ENCODE assay signal across 10 mouse cellular contexts in genomic region chr6:50891205-50891526, GRCm38 (mm10).
DNase-seq lines count a peak whose midpoint lies in the region; ATAC-seq and TF ChIP-seq lines count a peak whose summit lies in the region.
"Had no signal": no experiment of that assay in that cellular context is flagged by ENCODE, and none has a peak within 500 bp of the region (broad histone marks: within the 10 kb centered on the region; RNA-seq: fewer than 3 reads in every experiment).

No protein-coding gene starts in this region.

- H3K27ac ChIP-seq in heart, postnatal 0 days (ENCODE audit: low read depth), result peak overlapping the region; percentile 40
- peak overlapping the region; percentile 69 for H3K27ac ChIP-seq in forebrain, embryonic 10.5 days
- peak overlapping the region; percentile 90 for H3K27ac ChIP-seq in hindbrain, postnatal 0 days
- peak overlapping the region; percentile 94 for H3K27ac ChIP-seq in midbrain, embryonic 12.5 days (replicated peaks)

- H3K9ac ChIP-seq in heart, postnatal 0 days (replicated peaks; ENCODE audit: low read depth, low read length), result no peak overlapping the region
- peak overlapping the region; percentile 37; the same call in 1 of the 2 replicates for H3K9ac ChIP-seq in hindbrain, postnatal 0 days (replicated peaks; ENCODE audit: low read length)
- H3K9ac ChIP-seq in midbrain, embryonic 12.5 days (replicated peaks), result peak overlapping the region; percentile 46; the same call in 1 of the 2 replicates

- no peaks in the 10 kb centered on the region for H3K36me3 ChIP-seq in heart, postnatal 0 days (replicated peaks; ENCODE audit: control insufficient read depth, insufficient read depth, low read length)
- H3K36me3 ChIP-seq in forebrain, embryonic 10.5 days (replicated peaks), result no peaks in the 10 kb centered on the region
- no peaks in the 10 kb centered on the region for H3K36me3 ChIP-seq in hindbrain, postnatal 0 days (ENCODE audit: insufficient read depth, low read length)
- no peaks in the 10 kb centered on the region for H3K36me3 ChIP-seq in midbrain, embryonic 12.5 days

- H3K9me3 ChIP-seq in heart, postnatal 0 days (replicated peaks; ENCODE audit: control insufficient read depth, low read length), result no peaks in the 10 kb centered on the region
- no peaks in the 10 kb centered on the region for H3K9me3 ChIP-seq in forebrain, embryonic 10.5 days
- no peaks in the 10 kb centered on the region for H3K9me3 ChIP-seq in hindbrain, postnatal 0 days (ENCODE audit: low read length)
- H3K9me3 ChIP-seq in midbrain, embryonic 12.5 days, result no peaks in the 10 kb centered on the region

- intact Hi-C loops in heart, postnatal 10 days (cut with DNase I), result no loop called here

- ATAC-seq in heart, postnatal 0 days (ENCODE audit: insufficient read depth, low read depth), result no peak; the same call in 1 of the 2 replicates
- ATAC-seq in hindbrain, postnatal 0 days, result no peak
- ATAC-seq in midbrain, embryonic 12.5 days (ENCODE audit: low FRiP score, low read depth), result no peak
- no peak for ATAC-seq in granulocyte monocyte progenitor cell, adult 5-6 weeks (replicated peaks; ENCODE audit: poor library complexity, severe bottlenecking)
- ATAC-seq: CD4-positive, CD25-positive, alpha-beta regulatory T cell, adult 4 months had no signal

- TF ChIP-seq EP300 in heart, postnatal 0 days (IDR thresholded peaks at IDR 0.05; ENCODE audit: low read depth), result no peak

- no peaks in the 10 kb centered on the region for H3K27me3 ChIP-seq in heart, postnatal 0 days (ENCODE audit: control insufficient read depth, insufficient read depth, low read length)
- H3K27me3 ChIP-seq in forebrain, embryonic 10.5 days (ENCODE audit: poor library complexity, severe bottlenecking), result 0 out of 2 replicates have a peak, but pooled peaks cover 5% of the 10 kb centered on the region
- H3K27me3 ChIP-seq in hindbrain, postnatal 0 days (ENCODE audit: insufficient read depth, low read length), result no peaks in the 10 kb centered on the region
- no peaks in the 10 kb centered on the region for H3K27me3 ChIP-seq in midbrain, embryonic 12.5 days

- TF ChIP-seq CTCF in heart, postnatal 0 days (IDR thresholded peaks at IDR 0.05; ENCODE audit: low read depth), result no peak
- TF ChIP-seq CTCF in hindbrain, postnatal 0 days (IDR thresholded peaks at IDR 0.05; ENCODE audit: low read depth), result no peak

- DNase-seq in heart, postnatal 0 days (ENCODE audit: low spot score), result no peak
- DNase-seq in heart, postnatal 10 days, result no peak
- DNase-seq in forebrain, embryonic 10.5 days (ENCODE audit: extremely low spot score, low spot score), result no peak
- no peak for DNase-seq in hindbrain, postnatal 0 days (ENCODE audit: low spot score)
- no peak for DNase-seq in retina, postnatal 1 day
- no peak for DNase-seq in urinary bladder, postnatal 10 days (ENCODE audit: low spot score)
- DNase-seq: kidney, adult 11 months had no signal

- H3K4me1 ChIP-seq in heart, postnatal 0 days (ENCODE audit: control insufficient read depth, insufficient read depth), result 0 out of 2 replicates have a peak, but pooled peaks cover 6% of the 10 kb centered on the region
- peaks cover 31% of the 10 kb centered on the region for H3K4me1 ChIP-seq in forebrain, embryonic 10.5 days
- H3K4me1 ChIP-seq in hindbrain, postnatal 0 days (ENCODE audit: insufficient read depth, low read length), result peaks cover 17% of the 10 kb centered on the region
- H3K4me1 ChIP-seq in midbrain, embryonic 12.5 days, result peaks cover 34% of the 10 kb centered on the region

- peak overlapping the region; percentile 49 for H3K4me2 ChIP-seq in heart, postnatal 0 days (ENCODE audit: low read depth, low read length)
- H3K4me2 ChIP-seq in hindbrain, postnatal 0 days (ENCODE audit: low read depth, low read length), result 0 out of 2 replicates have a peak overlapping the region, but pooled peaks have one; percentile 31
- H3K4me2 ChIP-seq in midbrain, embryonic 12.5 days (replicated peaks), result peak overlapping the region; percentile 37

- 33% methylated on average over 3 of the region's 3 CpGs for WGBS in heart, postnatal 0 days
- WGBS in forebrain, embryonic 10.5 days, result 74% methylated on average over 3 of the region's 3 CpGs
- WGBS in hindbrain, postnatal 0 days, result 36% methylated on average over 3 of the region's 3 CpGs
- WGBS in midbrain, embryonic 12.5 days, result 47% methylated on average over 3 of the region's 3 CpGs

- no peak overlapping the region for H3K4me3 ChIP-seq in heart, postnatal 0 days (ENCODE audit: low read depth, low read length)
- H3K4me3 ChIP-seq in forebrain, embryonic 10.5 days, result peak overlapping the region; percentile 29
- no peak overlapping the region for H3K4me3 ChIP-seq in hindbrain, postnatal 0 days (ENCODE audit: low read length)
- no peak overlapping the region for H3K4me3 ChIP-seq in midbrain, embryonic 12.5 days

Comparison
In these comparisons a context has a peak if more than half of its experiments do, and no peak if none do; other contexts are left out.
1. H3K27ac ChIP-seq: peak in every context shown above with its lines; median percentile 94 in midbrain, embryonic 12.5 days; 90 in hindbrain, postnatal 0 days; 69 in forebrain, embryonic 10.5 days; 40 in heart, postnatal 0 days.